15 mouse cellular contexts compared by ENCODE assay signal in the genomic region with DNA sequence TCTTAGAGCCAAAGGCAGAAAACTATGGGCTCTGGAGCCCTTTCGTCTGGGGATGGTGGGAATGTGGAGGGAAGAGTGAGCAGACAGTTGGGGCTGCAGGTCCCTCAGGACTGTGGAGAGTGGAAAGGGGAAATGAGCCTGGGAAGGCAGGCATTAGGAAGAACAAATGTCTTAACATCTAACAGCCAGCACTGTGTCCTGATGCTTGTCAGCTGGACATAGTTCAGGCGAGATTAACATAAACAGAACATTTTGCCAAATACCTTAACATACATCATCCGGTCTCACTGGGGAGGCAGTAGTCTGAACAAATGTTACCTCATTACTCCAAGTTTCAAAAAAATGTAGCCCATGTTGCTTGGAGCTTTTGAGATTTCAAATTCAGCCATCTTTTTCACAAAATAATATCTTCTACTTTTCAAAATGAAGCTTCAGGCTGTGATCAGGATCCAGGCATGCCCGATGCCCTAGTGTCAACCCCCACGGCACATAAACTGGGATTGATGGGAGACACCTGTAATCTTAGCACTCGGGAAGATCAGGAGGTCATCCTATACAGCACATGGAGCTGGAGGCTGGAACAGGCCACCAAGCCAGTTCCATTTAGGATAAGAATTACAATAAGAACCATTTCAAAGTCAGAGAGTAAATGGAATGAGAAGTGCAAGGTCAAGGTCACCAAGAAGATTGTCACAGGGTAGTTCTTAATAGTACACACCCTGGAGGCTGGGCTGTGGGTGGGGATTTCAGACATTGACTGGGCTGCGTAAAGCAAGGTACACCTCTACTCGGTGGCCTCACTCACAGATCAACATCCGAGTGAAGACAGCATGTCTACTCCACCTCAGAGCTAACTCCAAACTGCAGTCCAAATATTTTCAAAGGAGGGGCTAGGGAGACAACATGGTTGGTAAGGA. TPM values are rescaled to one million over a fixed set of nuclear protein-coding genes. Genes with fewer than 3 reads are reported as not detected.
DNase-seq lines count a peak whose midpoint lies in the region; ATAC-seq lines count a peak whose summit lies in the region.
"Had no signal": no experiment of that assay in that cellular context is flagged by ENCODE, and none has a peak within 500 bp of the region (broad histone marks: within the 10 kb centered on the region; RNA-seq: fewer than 3 reads in every experiment).

No protein-coding gene starts in this region.

- H3K9me3 ChIP-seq in embryonic facial prominence, embryonic 14.5 days (ENCODE audit: control insufficient read depth, low read length), result no peaks in the 10 kb centered on the region
- H3K9me3 ChIP-seq in embryonic facial prominence, embryonic 10.5 days, result no peaks in the 10 kb centered on the region
- H3K9me3 ChIP-seq in lung, embryonic 15.5 days, result no peaks in the 10 kb centered on the region
- H3K9me3 ChIP-seq in intestine, embryonic 15.5 days, result no peaks in the 10 kb centered on the region
- H3K9me3 ChIP-seq: embryonic facial prominence, embryonic 13.5 days; liver, embryonic 13.5 days had no signal

- no peaks in the 10 kb centered on the region for H3K27me3 ChIP-seq in embryonic facial prominence, embryonic 14.5 days (replicated peaks; ENCODE audit: control insufficient read depth, insufficient read depth, low read length)
- no peaks in the 10 kb centered on the region for H3K27me3 ChIP-seq in embryonic facial prominence, embryonic 10.5 days (replicated peaks; ENCODE audit: low read depth, poor library complexity, severe bottlenecking)
- no peaks in the 10 kb centered on the region for H3K27me3 ChIP-seq in lung, embryonic 15.5 days
- no peaks in the 10 kb centered on the region for H3K27me3 ChIP-seq in intestine, embryonic 15.5 days (replicated peaks)
- H3K27me3 ChIP-seq: embryonic facial prominence, embryonic 13.5 days; liver, embryonic 13.5 days had no signal

- no peak overlapping the region for H3K4me2 ChIP-seq in embryonic facial prominence, embryonic 14.5 days (ENCODE audit: low read depth, low read length)
- H3K4me2 ChIP-seq in lung, embryonic 15.5 days, result no peak overlapping the region
- H3K4me2 ChIP-seq in intestine, embryonic 15.5 days (replicated peaks), result no peak overlapping the region
- H3K4me2 ChIP-seq: embryonic facial prominence, embryonic 13.5 days; liver, embryonic 13.5 days had no signal

- peak; percentile 79 for DNase-seq in embryonic facial prominence, embryonic 14.5 days (ENCODE audit: low spot score)
- DNase-seq in embryonic facial prominence, embryonic 10.5 days (ENCODE audit: low spot score), result no peak
- no peak for DNase-seq in lung, postnatal 36 days
- DNase-seq in mesoderm, embryonic 11.5 days (ENCODE audit: low read depth, low spot score), result peak; percentile 30
- DNase-seq in left cerebral cortex, adult 9 months (ENCODE audit: low spot score in 2 of 2), result no peak
- no peak for DNase-seq in adrenal gland, adult 2 months
- DNase-seq: cerebellum, postnatal 36 days; heart, adult 2 months; heart, postnatal 14 days; layer of hippocampus, adult 9-11 months; liver, embryonic 13.5 days had no signal

- 46% methylated on average over 9 of the region's 9 CpGs for WGBS in embryonic facial prominence, embryonic 14.5 days
- WGBS in embryonic facial prominence, embryonic 10.5 days, result 70% methylated on average over 9 of the region's 9 CpGs
- 44% methylated on average over 9 of the region's 9 CpGs for WGBS in lung, embryonic 15.5 days
- 27% methylated on average over 9 of the region's 9 CpGs for WGBS in intestine, embryonic 15.5 days

- H3K36me3 ChIP-seq in embryonic facial prominence, embryonic 14.5 days (ENCODE audit: control insufficient read depth, insufficient read depth, low read length), result no peaks in the 10 kb centered on the region
- no peaks in the 10 kb centered on the region for H3K36me3 ChIP-seq in embryonic facial prominence, embryonic 10.5 days (replicated peaks)
- no peaks in the 10 kb centered on the region for H3K36me3 ChIP-seq in lung, embryonic 15.5 days
- H3K36me3 ChIP-seq in intestine, embryonic 15.5 days, result no peaks in the 10 kb centered on the region
- H3K36me3 ChIP-seq: embryonic facial prominence, embryonic 13.5 days; liver, embryonic 13.5 days had no signal

- H3K4me1 ChIP-seq in embryonic facial prominence, embryonic 14.5 days (ENCODE audit: control insufficient read depth, insufficient read depth, low read length), result 0 out of 2 replicates have a peak, but pooled peaks cover 4% of the 10 kb centered on the region
- peaks cover 14% of the 10 kb centered on the region for H3K4me1 ChIP-seq in embryonic facial prominence, embryonic 10.5 days
- peaks cover 4% of the 10 kb centered on the region for H3K4me1 ChIP-seq in lung, embryonic 15.5 days
- peaks cover 16% of the 10 kb centered on the region for H3K4me1 ChIP-seq in intestine, embryonic 15.5 days (replicated peaks)

- no peak overlapping the region for H3K4me3 ChIP-seq in embryonic facial prominence, embryonic 14.5 days (ENCODE audit: low read depth, low read length)
- H3K4me3 ChIP-seq in embryonic facial prominence, embryonic 10.5 days, result no peak overlapping the region
- no peak overlapping the region for H3K4me3 ChIP-seq in lung, embryonic 15.5 days
- no peak overlapping the region for H3K4me3 ChIP-seq in intestine, embryonic 15.5 days (replicated peaks)
- H3K4me3 ChIP-seq: embryonic facial prominence, embryonic 13.5 days; heart, adult 2 months; liver, embryonic 13.5 days had no signal

- no peak overlapping the region for H3K9ac ChIP-seq in embryonic facial prominence, embryonic 14.5 days (ENCODE audit: low read depth, low read length)
- no peak overlapping the region for H3K9ac ChIP-seq in lung, embryonic 15.5 days
- no peak overlapping the region for H3K9ac ChIP-seq in intestine, embryonic 15.5 days
- H3K9ac ChIP-seq: embryonic facial prominence, embryonic 13.5 days; liver, embryonic 13.5 days had no signal

- peak; percentile 77 for ATAC-seq in embryonic facial prominence, embryonic 14.5 days (ENCODE audit: low read depth)
- ATAC-seq in lung, embryonic 15.5 days (ENCODE audit: borderline replicate concordance, extremely low read depth, low FRiP score, low TSS enrichment), result peak; percentile 49; the same call in 1 of the 2 replicates
- ATAC-seq in intestine, embryonic 15.5 days, result peak; percentile 74

- 0 out of 2 replicates have a peak overlapping the region, but pooled peaks have one; percentile 8 for H3K27ac ChIP-seq in embryonic facial prominence, embryonic 14.5 days (replicated peaks; ENCODE audit: low read depth, low read length)
- no peak overlapping the region for H3K27ac ChIP-seq in embryonic facial prominence, embryonic 10.5 days (replicated peaks)
- no peak overlapping the region for H3K27ac ChIP-seq in lung, embryonic 15.5 days
- H3K27ac ChIP-seq in intestine, embryonic 15.5 days, result peak overlapping the region; percentile 88
- H3K27ac ChIP-seq: embryonic facial prominence, embryonic 13.5 days; heart, adult 2 months; liver, embryonic 13.5 days had no signal

RNA-seq across cellular contexts. Expression of gene Sh3bp4, which starts 45.3 kb away (rescaled TPM):
- 23.1 and 24.0 TPM in 2 replicates for polyA plus RNA-seq in embryonic facial prominence, embryonic 14.5 days (2014; fragmentation: Nextera tagmentation; extraction: Ambion mirVana)
- polyA plus RNA-seq in embryonic facial prominence, embryonic 10.5 days (2016; fragmentation: Nextera tagmentation; extraction: Ambion mirVana), result 25.1 and 26.5 TPM in 2 replicates
- 25.2 and 27.1 TPM in 2 replicates for polyA plus RNA-seq in lung, embryonic 15.5 days (2015; fragmentation: Nextera tagmentation; extraction: Ambion mirVana)
- polyA plus RNA-seq in intestine, embryonic 15.5 days (2015; fragmentation: Nextera tagmentation; extraction: Ambion mirVana), result 16.3 and 17.0 TPM in 2 replicates
- 10 to 100 TPM; 16.4 to 21.3 TPM for total RNA-seq in adrenal gland, adult 2 months (2021)
- polyA plus RNA-seq in adrenal gland, adult 2 months (2012; rRNA removed), result 11.8 and 13.7 TPM in 2 replicates
- total RNA-seq: megakaryocyte-erythroid progenitor cell, adult 5-6 weeks had no signal

Comparison
In these comparisons a context has a peak if more than half of its experiments do, and no peak if none do; other contexts are left out.
1. DNase-seq: peak in embryonic facial prominence, embryonic 14.5 days (single experiment) and mesoderm, embryonic 11.5 days (single experiment); none in embryonic facial prominence, embryonic 10.5 days (single experiment), lung, postnatal 36 days (single experiment), left cerebral cortex, adult 9 months (0 of 2) and adrenal gland, adult 2 months (single experiment).
2. H3K27ac ChIP-seq: peak in embryonic facial prominence, embryonic 14.5 days (single experiment) and intestine, embryonic 15.5 days (single experiment); none in embryonic facial prominence, embryonic 10.5 days (single experiment) and lung, embryonic 15.5 days (single experiment).
3. Peak in every context shown above with its lines, with median percentiles within 50 percentile points of each other: ATAC-seq.